Mouse (Mus musculus) myocyte (in vitro differentiated cells): ENCODE results near the gene Tma16.

Source experiments
- CEBPB ChIP-seq: IDR thresholded peaks from 2 replicates; pipeline ENCODE4 v1.6.1; 2011; ENCODE audit warnings: mild to moderate bottlenecking, moderate library complexity; ENCODE audit not compliant: poor library complexity, insufficient read depth, severe bottlenecking
- MAX ChIP-seq: IDR thresholded peaks from one replicate; pipeline ENCODE4 v1.6.1; 2011; ENCODE audit warnings: low read depth, mild to moderate bottlenecking, control low read depth
- MYOD1 ChIP-seq, 3 experiments: IDR thresholded peaks; one replicate each; pipeline ENCODE4 v1.6.1; 2011; ENCODE audit warnings: control low read depth in 2 of 3, low read depth in 2 of 3, mild to moderate bottlenecking in 2 of 3, moderate library complexity in 1 of 3; ENCODE audit not compliant: insufficient read length in 2 of 3, control insufficient read depth in 1 of 3
- MYOG ChIP-seq, 3 experiments: IDR thresholded peaks; one replicate each; pipeline ENCODE4 v1.6.1; 2011; ENCODE audit warnings: control low read depth in 2 of 3, low read depth in 2 of 3, mild to moderate bottlenecking in 2 of 3; ENCODE audit not compliant: insufficient read length in 2 of 3, control insufficient read depth in 1 of 3, insufficient read depth in 1 of 3
- POLR2A ChIP-seq: IDR thresholded peaks from one replicate; pipeline ENCODE4 v1.6.1; 2011; ENCODE audit warnings: low read depth, mild to moderate bottlenecking, control low read depth, moderate library complexity; ENCODE audit not compliant: insufficient read length
- TCF12 ChIP-seq: IDR thresholded peaks from one replicate; pipeline ENCODE4 v1.6.1; 2011; ENCODE audit warnings: mild to moderate bottlenecking, control low read depth; ENCODE audit not compliant: poor library complexity, insufficient read depth, severe bottlenecking
- USF1 ChIP-seq: IDR thresholded peaks from one replicate; pipeline ENCODE4 v1.6.1; 2011; ENCODE audit warnings: low read depth, mild to moderate bottlenecking, control low read depth, moderate library complexity

DNA sequence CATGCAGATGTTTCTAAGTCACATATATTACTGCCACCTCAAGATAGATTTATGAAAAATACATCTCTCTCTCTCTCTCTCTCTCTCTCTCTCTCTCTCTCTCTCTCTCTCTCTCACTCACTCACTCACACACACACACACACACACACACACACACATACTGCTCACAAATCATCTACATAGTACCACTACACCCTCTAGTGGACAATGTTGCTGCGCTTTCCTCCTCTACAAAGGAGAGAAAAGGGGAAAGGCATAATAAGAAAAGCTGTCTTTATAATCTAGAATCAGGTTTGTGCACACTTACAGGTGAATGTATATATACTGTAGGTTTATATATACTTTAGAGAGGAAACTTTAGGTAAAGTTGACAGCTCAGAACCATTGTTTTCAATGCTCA, 43.6 kb downstream of the Tma16 start:
- no peak for TF ChIP-seq MYOD1 (IDR thresholded peaks at IDR 0.05; ENCODE audit: control insufficient read depth in 1 of 3, insufficient read length in 2 of 3, low read depth in 2 of 3)
- TF ChIP-seq POLR2A, result no peak
- no peak for TF ChIP-seq MYOG (IDR thresholded peaks at IDR 0.05; ENCODE audit: control insufficient read depth in 1 of 3, insufficient read depth in 1 of 3, insufficient read length in 2 of 3, low read depth in 2 of 3)
- TF ChIP-seq MAX, result no peak
- TF ChIP-seq CEBPB, result no peak
- TF ChIP-seq TCF12, result no peak
- TF ChIP-seq USF1, result no peak
